In the genomic region with DNA sequence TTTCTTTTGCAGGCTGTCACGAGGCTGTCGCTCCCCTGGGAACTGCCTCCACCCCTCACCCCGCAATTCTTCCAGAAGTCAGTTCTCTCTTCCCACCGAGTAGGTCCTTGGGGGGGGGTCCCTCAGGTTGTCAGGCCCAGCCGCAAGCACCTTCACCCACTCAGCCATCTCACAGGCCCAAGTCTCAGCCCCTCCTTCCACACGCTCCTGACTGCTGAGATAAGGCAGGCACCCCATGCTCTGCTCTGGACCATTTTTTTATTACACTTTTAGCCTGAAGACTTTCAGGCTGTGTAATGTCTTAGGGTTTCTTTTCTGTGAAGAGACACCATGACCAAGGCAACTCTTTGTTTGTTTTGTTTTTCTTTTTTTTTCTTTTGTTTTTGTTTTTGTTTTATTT, we compare ENCODE assay signal across 31 mouse cellular contexts. TPM values are rescaled to one million over a fixed set of nuclear protein-coding genes. Genes with fewer than 3 reads are reported as not detected.
A peak's percentile ranks its signal among the peaks of the same experiment; 100 is the strongest.
DNase-seq lines count a peak whose midpoint lies in the region; ATAC-seq and TF ChIP-seq lines count a peak whose summit lies in the region.
"Had no signal": no experiment of that assay in that cellular context is flagged by ENCODE, and none has a peak within 500 bp of the region (broad histone marks: within the 10 kb centered on the region; RNA-seq: fewer than 3 reads in every experiment).

No protein-coding gene starts in this region.

- ATAC-seq in midbrain, embryonic 15.5 days (replicated peaks), result no peak
- ATAC-seq in midbrain, embryonic 11.5 days (ENCODE audit: low FRiP score), result no peak
- ATAC-seq in liver, embryonic 14.5 days (ENCODE audit: insufficient read depth), result 0 out of 2 replicates have a peak, but pooled peaks have one; percentile 44
- ATAC-seq in hindbrain, embryonic 16.5 days, result no peak
- ATAC-seq: hindbrain, postnatal 0 days; intestine, embryonic 16.5 days had no signal

- H3K9me3 ChIP-seq in midbrain, embryonic 15.5 days, result no peaks in the 10 kb centered on the region
- no peaks in the 10 kb centered on the region for H3K9me3 ChIP-seq in midbrain, embryonic 11.5 days (ENCODE audit: control insufficient read depth, low read length)
- no peaks in the 10 kb centered on the region for H3K9me3 ChIP-seq in liver, embryonic 14.5 days (ENCODE audit: control insufficient read depth, low read length)
- H3K9me3 ChIP-seq in hindbrain, embryonic 16.5 days (ENCODE audit: control insufficient read depth, low read length), result no peaks in the 10 kb centered on the region
- H3K9me3 ChIP-seq: G1E; midbrain, embryonic 12.5 days; neural tube, embryonic 15.5 days had no signal

- TF ChIP-seq EP300 in liver, embryonic 14.5 days (IDR thresholded peaks at IDR 0.05; ENCODE audit: low read depth), result no peak

- no peak for TF ChIP-seq CTCF in gastrocnemius, adult 2 months (IDR thresholded peaks at IDR 0.05)
- TF ChIP-seq CTCF in liver, embryonic 14.5 days (IDR thresholded peaks at IDR 0.05; ENCODE audit: low read depth), result no peak

- H3K4me1 ChIP-seq in midbrain, embryonic 15.5 days, result peaks cover 38% of the 10 kb centered on the region
- H3K4me1 ChIP-seq in midbrain, embryonic 11.5 days (ENCODE audit: control insufficient read depth, insufficient read depth, low read length), result peaks cover 9% of the 10 kb centered on the region
- peaks cover 21 to 57% of the 10 kb centered on the region in 2 experiments for H3K4me1 ChIP-seq in liver, embryonic 14.5 days (replicated peaks; ENCODE audit: control insufficient read depth in 2 of 2, insufficient read depth in 2 of 2, low read length in 1 of 2)
- H3K4me1 ChIP-seq in hindbrain, embryonic 16.5 days (ENCODE audit: control insufficient read depth, insufficient read depth, low read depth, low read length), result peaks cover 11% of the 10 kb centered on the region

- H3K9ac ChIP-seq in midbrain, embryonic 15.5 days, result no peak overlapping the region
- no peak overlapping the region for H3K9ac ChIP-seq in midbrain, embryonic 11.5 days (ENCODE audit: low read length)
- H3K9ac ChIP-seq in liver, embryonic 14.5 days (replicated peaks), result no peak overlapping the region
- H3K9ac ChIP-seq in hindbrain, embryonic 16.5 days (ENCODE audit: low read depth, low read length), result no peak overlapping the region
- H3K9ac ChIP-seq: lung, embryonic 14.5 days; midbrain, embryonic 12.5 days; neural tube, embryonic 15.5 days had no signal

- H3K4me3 ChIP-seq in gastrocnemius, adult 2 months, result no peak overlapping the region
- no peak overlapping the region for H3K4me3 ChIP-seq in midbrain, embryonic 15.5 days
- H3K4me3 ChIP-seq in midbrain, embryonic 11.5 days (ENCODE audit: low read depth, low read length), result no peak overlapping the region
- H3K4me3 ChIP-seq in liver, embryonic 14.5 days (ENCODE audit: insufficient read depth in 1 of 2, low read depth in 2 of 2, low read length in 2 of 2), result no peak overlapping the region
- H3K4me3 ChIP-seq in hindbrain, embryonic 16.5 days (ENCODE audit: low read length), result no peak overlapping the region
- H3K4me3 ChIP-seq: erythroblast, embryonic 14.5 days; left cerebral cortex, adult 2 months; midbrain, embryonic 12.5 days; neural tube, embryonic 15.5 days had no signal

- peak overlapping the region; percentile 95 for H3K27ac ChIP-seq in gastrocnemius, adult 2 months
- H3K27ac ChIP-seq in midbrain, embryonic 15.5 days, result peak overlapping the region; percentile 18; the same call in 1 of the 2 replicates
- no peak overlapping the region for H3K27ac ChIP-seq in midbrain, embryonic 11.5 days (ENCODE audit: low read depth, low read length)
- no peak overlapping the region for H3K27ac ChIP-seq in liver, embryonic 14.5 days
- H3K27ac ChIP-seq in hindbrain, embryonic 16.5 days (ENCODE audit: low read depth, low read length), result no peak overlapping the region
- H3K27ac ChIP-seq: hindbrain, postnatal 0 days; left cerebral cortex, adult 2 months; midbrain, embryonic 12.5 days; neural tube, embryonic 15.5 days had no signal

- H3K4me2 ChIP-seq in midbrain, embryonic 15.5 days, result no peak overlapping the region
- H3K4me2 ChIP-seq in midbrain, embryonic 11.5 days, result no peak overlapping the region
- no peak overlapping the region for H3K4me2 ChIP-seq in liver, embryonic 14.5 days (ENCODE audit: low read depth)
- H3K4me2 ChIP-seq in hindbrain, embryonic 16.5 days (ENCODE audit: low read length), result no peak overlapping the region
- H3K4me2 ChIP-seq: lung, embryonic 14.5 days; midbrain, embryonic 12.5 days; neural tube, embryonic 15.5 days had no signal

- no peaks in the 10 kb centered on the region for H3K27me3 ChIP-seq in midbrain, embryonic 15.5 days (replicated peaks)
- no peaks in the 10 kb centered on the region for H3K27me3 ChIP-seq in midbrain, embryonic 11.5 days (ENCODE audit: control insufficient read depth, insufficient read depth, low read length)
- H3K27me3 ChIP-seq in liver, embryonic 14.5 days (ENCODE audit: control insufficient read depth, insufficient read depth, low read length), result no peaks in the 10 kb centered on the region
- no peaks in the 10 kb centered on the region for H3K27me3 ChIP-seq in hindbrain, embryonic 16.5 days (replicated peaks; ENCODE audit: control insufficient read depth, insufficient read depth, low read length)
- H3K27me3 ChIP-seq: midbrain, embryonic 12.5 days; neural tube, embryonic 15.5 days had no signal

- WGBS in midbrain, embryonic 15.5 days, result 75% methylated on average over 6 of the region's 6 CpGs
- WGBS in midbrain, embryonic 11.5 days, result 85% methylated on average over 6 of the region's 6 CpGs
- WGBS in liver, embryonic 14.5 days (ENCODE audit: insufficient replicate concordance), result 56% methylated on average over 6 of the region's 6 CpGs
- 78% methylated on average over 6 of the region's 6 CpGs for WGBS in hindbrain, embryonic 16.5 days

- H3K36me3 ChIP-seq in midbrain, embryonic 15.5 days (replicated peaks), result 0 out of 2 replicates have a peak, but pooled peaks cover 3% of the 10 kb centered on the region
- no peaks in the 10 kb centered on the region for H3K36me3 ChIP-seq in midbrain, embryonic 11.5 days (ENCODE audit: control insufficient read depth, insufficient read depth, low read length)
- no peaks in the 10 kb centered on the region; the same call in 1 of the 2 replicates for H3K36me3 ChIP-seq in liver, embryonic 14.5 days (replicated peaks; ENCODE audit: control insufficient read depth, insufficient read depth, low read depth)
- H3K36me3 ChIP-seq in hindbrain, embryonic 16.5 days (ENCODE audit: control insufficient read depth, insufficient read depth, low read length), result no peaks in the 10 kb centered on the region

- no peak for DNase-seq in gastrocnemius, adult 2 months
- no peak for DNase-seq in gastrocnemius, postnatal 14 days
- no peak for DNase-seq in midbrain, embryonic 11.5 days (ENCODE audit: low spot score, missing footprints)
- peak in 1 of 3 experiments; percentile 39 for DNase-seq in liver, embryonic 14.5 days (ENCODE audit: low read depth in 3 of 3, low spot score in 3 of 3)
- DNase-seq in thymus, postnatal 36 days, result no peak
- DNase-seq in yolk sac, embryonic 10.5 days (ENCODE audit: low spot score), result no peak
- DNase-seq: adrenal gland, postnatal 14 days; cerebellum, adult 18-20 months; cerebellum, postnatal 10 days; gastrocnemius, postnatal 36 days; heart, adult 18-20 months; heart, postnatal 14 days; kidney, adult 8-10 months; kidney, postnatal 10 days; lung, embryonic 14.5 days; lung, postnatal 14 days; right cerebral cortex, postnatal 14 days had no signal

- intact Hi-C loops in gastrocnemius, adult 2 months (cut with DNase I), result no loop called here
- intact Hi-C loops in gastrocnemius, postnatal 14 days (cut with DNase I; ENCODE audit: low total_unique reads), result no loop called here

RNA-seq across cellular contexts. Expression of a gene that starts 35.4 kb away (rescaled TPM):
- not detected for total RNA-seq in gastrocnemius, adult 2 months (2021)
- not detected for total RNA-seq in gastrocnemius, postnatal 14 days (2021)
- not detected in 2 replicates for polyA plus RNA-seq in midbrain, embryonic 15.5 days (2015; fragmentation: Nextera tagmentation; extraction: Ambion mirVana)
- polyA plus RNA-seq in midbrain, embryonic 11.5 days (2014; fragmentation: Nextera tagmentation; extraction: Ambion mirVana), result not detected in 2 replicates
- 0.06 and 0.08 TPM in 2 replicates for polyA plus RNA-seq in liver, embryonic 14.5 days (2012; rRNA removed)
- polyA plus RNA-seq in liver, embryonic 14.5 days (2014; fragmentation: Nextera tagmentation; extraction: Ambion mirVana), result 0.13 and 0.18 TPM in 2 replicates
- polyA plus RNA-seq in hindbrain, embryonic 16.5 days (2015; fragmentation: Nextera tagmentation; extraction: Ambion mirVana), result not detected in 2 replicates
- total RNA-seq: common myeloid progenitor, adult 5-6 weeks; gastrocnemius, postnatal 36 days; heart, adult 18-20 months; heart, postnatal 14 days; hindbrain, postnatal 0 days; layer of hippocampus, postnatal 14 days; left cerebral cortex, adult 2 months; left cerebral cortex, postnatal 25 days had no signal
- polyA plus RNA-seq: erythroblast, embryonic 14.5 days; forebrain, embryonic 11.5 days; G1E; hindbrain, postnatal 0 days; lung, embryonic 14.5 days; midbrain, embryonic 12.5 days; neural tube, embryonic 15.5 days; stomach, embryonic 14.5 days had no signal

RNA-seq across cellular contexts. Expression of a gene that starts 38.7 kb away (rescaled TPM):
- total RNA-seq in gastrocnemius, adult 2 months (2021), result 100 to 1,000 TPM in 1 of 2 experiments, 10 to 100 TPM in 1; 65.4 to 101 TPM
- 10 to 100 TPM; 30.4 to 38.5 TPM for total RNA-seq in gastrocnemius, postnatal 14 days (2021)
- 41.1 and 42.6 TPM in 2 replicates for polyA plus RNA-seq in midbrain, embryonic 15.5 days (2015; fragmentation: Nextera tagmentation; extraction: Ambion mirVana)
- 29.0 and 30.3 TPM in 2 replicates for polyA plus RNA-seq in midbrain, embryonic 11.5 days (2014; fragmentation: Nextera tagmentation; extraction: Ambion mirVana)
- 10.6 and 10.7 TPM in 2 replicates for polyA plus RNA-seq in liver, embryonic 14.5 days (2012; rRNA removed)
- polyA plus RNA-seq in liver, embryonic 14.5 days (2014; fragmentation: Nextera tagmentation; extraction: Ambion mirVana), result 9.8 and 11.8 TPM in 2 replicates
- polyA plus RNA-seq in hindbrain, embryonic 16.5 days (2015; fragmentation: Nextera tagmentation; extraction: Ambion mirVana), result 32.0 and 40.0 TPM in 2 replicates

RNA-seq across cellular contexts. Expression of a gene that starts 52.1 kb away (rescaled TPM):
- total RNA-seq in gastrocnemius, adult 2 months (2021), result 10 to 100 TPM; 12.1 to 12.2 TPM
- 10 to 100 TPM; 14.3 to 16.2 TPM for total RNA-seq in gastrocnemius, postnatal 14 days (2021)
- polyA plus RNA-seq in midbrain, embryonic 15.5 days (2015; fragmentation: Nextera tagmentation; extraction: Ambion mirVana), result 22.4 and 24.1 TPM in 2 replicates
- 15.3 and 16.2 TPM in 2 replicates for polyA plus RNA-seq in midbrain, embryonic 11.5 days (2014; fragmentation: Nextera tagmentation; extraction: Ambion mirVana)
- 2.1 and 2.7 TPM in 2 replicates for polyA plus RNA-seq in liver, embryonic 14.5 days (2012; rRNA removed)
- 5.0 and 6.0 TPM in 2 replicates for polyA plus RNA-seq in liver, embryonic 14.5 days (2014; fragmentation: Nextera tagmentation; extraction: Ambion mirVana)
- polyA plus RNA-seq in hindbrain, embryonic 16.5 days (2015; fragmentation: Nextera tagmentation; extraction: Ambion mirVana), result 24.1 and 26.7 TPM in 2 replicates

Comparison
In these comparisons a context has a peak if more than half of its experiments do, and no peak if none do; other contexts are left out.
1. H3K27ac ChIP-seq: peak in gastrocnemius, adult 2 months (single experiment) and midbrain, embryonic 15.5 days (single experiment); none in midbrain, embryonic 11.5 days (single experiment), liver, embryonic 14.5 days (single experiment) and hindbrain, embryonic 16.5 days (single experiment).